Mouse (Mus musculus): ENCODE measurements at regions not wholly inside any gene's neighbourhood (a gene's known extent, or its start where the extent isn't known, plus 50 kb on each side); places are given as distances from the start of the nearest gene placed in this dataset.
A peak's percentile ranks its signal among the peaks of the same experiment; 100 is the strongest.

GRCm38 (mm10) chr17:16027989-16028388, 197.2 kb upstream of the Rgmb start:
- no peak for ATAC-seq (replicated peaks)
- H3K27ac ChIP-seq (replicated peaks), result no peak overlapping the region
- no peaks in the 10 kb centered on the region for H3K9me3 ChIP-seq
- no peak overlapping the region for H3K9ac ChIP-seq (replicated peaks)
- no peak overlapping the region for H3K4me3 ChIP-seq
- H3K27me3 ChIP-seq, result no peaks in the 10 kb centered on the region
- no peaks in the 10 kb centered on the region for H3K4me1 ChIP-seq
- H3K4me2 ChIP-seq (replicated peaks), result no peak overlapping the region
- 89% methylated on average over 4 of the region's 4 CpGs for WGBS
- H3K36me3 ChIP-seq, result no peaks in the 10 kb centered on the region

- peak; percentile 86 for ATAC-seq (replicated peaks)
- Histone ChIP-seq H3K9me3 (no peaks in the 10 kb centered on the region), H3K36me3 (no peaks in the 10 kb centered on the region), H3K9ac (replicated peaks) (no peak overlapping the region), H3K27ac (replicated peaks) (peak overlapping the region; percentile 75), H3K4me1 (no peaks in the 10 kb centered on the region), H3K27me3 (no peaks in the 10 kb centered on the region), H3K4me2 (replicated peaks) (no peak overlapping the region), H3K4me3 (no peak overlapping the region)
- WGBS, result 32% methylated on average over 7 of the region's 7 CpGs
Measured at GRCm38 (mm10) chr17:16004871-16005575, 174.2 kb upstream of the Rgmb start.

GRCm38 (mm10) chr17:16004002-16004401, 173.2 kb upstream of the Rgmb start:
- no peak overlapping the region for H3K4me2 ChIP-seq (replicated peaks)
- H3K4me1 ChIP-seq, result no peaks in the 10 kb centered on the region
- 84% methylated on average over 4 of the region's 4 CpGs for WGBS
- ATAC-seq (replicated peaks), result no peak
- no peaks in the 10 kb centered on the region for H3K36me3 ChIP-seq
- no peaks in the 10 kb centered on the region; the same call in 1 of the 2 replicates for H3K9me3 ChIP-seq
- no peak overlapping the region for H3K9ac ChIP-seq (replicated peaks)
- no peak overlapping the region for H3K27ac ChIP-seq (replicated peaks)
- no peak overlapping the region for H3K4me3 ChIP-seq
- H3K27me3 ChIP-seq, result no peaks in the 10 kb centered on the region

GRCm38 (mm10) chr17:15998771-15999170, 167.9 kb upstream of the Rgmb start:
- 96% methylated on average over 4 of the region's 4 CpGs for WGBS
- Histone ChIP-seq H3K4me1 (peaks cover 4% of the 10 kb centered on the region), H3K36me3 (no peaks in the 10 kb centered on the region), H3K4me3 (no peak overlapping the region), H3K4me2 (replicated peaks) (no peak overlapping the region), H3K9ac (replicated peaks) (no peak overlapping the region), H3K27me3 (no peaks in the 10 kb centered on the region), H3K9me3 (peaks cover 6% of the 10 kb centered on the region; the same call in 1 of the 2 replicates), H3K27ac (replicated peaks) (no peak overlapping the region)
- ATAC-seq (replicated peaks), result no peak

- Histone ChIP-seq H3K9me3 (peaks cover 6% of the 10 kb centered on the region; the same call in 1 of the 2 replicates), H3K27ac (replicated peaks) (no peak overlapping the region), H3K4me1 (peaks cover 10% of the 10 kb centered on the region), H3K36me3 (no peaks in the 10 kb centered on the region), H3K27me3 (no peaks in the 10 kb centered on the region), H3K4me3 (no peak overlapping the region), H3K4me2 (replicated peaks) (no peak overlapping the region), H3K9ac (replicated peaks) (no peak overlapping the region)
- ATAC-seq (replicated peaks), result no peak
- 25% methylated on average over 1 of the region's 1 CpGs for WGBS
Measured at GRCm38 (mm10) chr17:15997289-15997688, 166.4 kb upstream of the Rgmb start.

GRCm38 (mm10) chr17:15995493-15995892, 164.7 kb upstream of the Rgmb start:
- Histone ChIP-seq H3K4me2 (replicated peaks) (no peak overlapping the region), H3K4me3 (no peak overlapping the region), H3K4me1 (peaks cover 13% of the 10 kb centered on the region), H3K9ac (replicated peaks) (no peak overlapping the region), H3K9me3 (peaks cover 6% of the 10 kb centered on the region; the same call in 1 of the 2 replicates), H3K27ac (replicated peaks) (no peak overlapping the region), H3K27me3 (no peaks in the 10 kb centered on the region), H3K36me3 (no peaks in the 10 kb centered on the region)
- no peak for ATAC-seq (replicated peaks)
- 94% methylated on average over 1 of the region's 1 CpGs for WGBS

- H3K9ac ChIP-seq (replicated peaks), result no peak overlapping the region
- ATAC-seq (replicated peaks), result peak; percentile 81
- no peaks in the 10 kb centered on the region for H3K36me3 ChIP-seq
- H3K4me2 ChIP-seq (replicated peaks), result no peak overlapping the region; the same call in 1 of the 2 replicates
- H3K27me3 ChIP-seq, result no peaks in the 10 kb centered on the region
- H3K4me3 ChIP-seq, result no peak overlapping the region
- H3K27ac ChIP-seq (replicated peaks), result peak overlapping the region; percentile 87
- WGBS, result 3% methylated on average over 7 of the region's 7 CpGs
- peaks cover 3% of the 10 kb centered on the region; the same call in 1 of the 2 replicates for H3K9me3 ChIP-seq
- peaks cover 22% of the 10 kb centered on the region for H3K4me1 ChIP-seq
Measured at GRCm38 (mm10) chr17:15993361-15994287, 162.8 kb upstream of the Rgmb start.

- 36% methylated on average over 5 of the region's 5 CpGs for WGBS
- no peak for ATAC-seq (replicated peaks)
- no peak overlapping the region for H3K4me3 ChIP-seq
- H3K9ac ChIP-seq (replicated peaks), result no peak overlapping the region
- no peak overlapping the region for H3K4me2 ChIP-seq (replicated peaks)
- H3K27ac ChIP-seq (replicated peaks), result no peak overlapping the region
- H3K4me1 ChIP-seq, result peaks cover 22% of the 10 kb centered on the region
- no peaks in the 10 kb centered on the region for H3K36me3 ChIP-seq
- no peaks in the 10 kb centered on the region for H3K27me3 ChIP-seq
- no peaks in the 10 kb centered on the region for H3K9me3 ChIP-seq
Measured at GRCm38 (mm10) chr17:15991916-15992315, 161.1 kb upstream of the Rgmb start.

GRCm38 (mm10) chr17:15990303-15990702, 159.5 kb upstream of the Rgmb start:
- ATAC-seq (replicated peaks), result peak; percentile 81
- Histone ChIP-seq H3K27ac (replicated peaks) (peak overlapping the region; percentile 75), H3K9ac (replicated peaks) (no peak overlapping the region), H3K4me3 (no peak overlapping the region), H3K4me1 (peaks cover 22% of the 10 kb centered on the region), H3K9me3 (no peaks in the 10 kb centered on the region), H3K36me3 (no peaks in the 10 kb centered on the region), H3K4me2 (replicated peaks) (no peak overlapping the region; the same call in 1 of the 2 replicates), H3K27me3 (no peaks in the 10 kb centered on the region)
- WGBS, result 2% methylated on average over 6 of the region's 6 CpGs

- WGBS, result 23% methylated on average over 2 of the region's 2 CpGs
Measured at GRCm38 (mm10) chr17:15981558-15981957, 150.7 kb upstream of the Rgmb start.

GRCm38 (mm10) chr17:15977374-15978031, 146.7 kb upstream of the Rgmb start:
- Histone ChIP-seq H3K27me3 (no peaks in the 10 kb centered on the region), H3K9ac (replicated peaks) (no peak overlapping the region), H3K9me3 (no peaks in the 10 kb centered on the region), H3K4me1 (peaks cover 8% of the 10 kb centered on the region), H3K27ac (replicated peaks) (peak overlapping the region; percentile 27; the same call in 1 of the 2 replicates), H3K4me2 (replicated peaks) (no peak overlapping the region), H3K36me3 (no peaks in the 10 kb centered on the region), H3K4me3 (no peak overlapping the region)
- 14% methylated on average over 7 of the region's 7 CpGs for WGBS
- peak; percentile 94 for ATAC-seq (replicated peaks)

More at GRCm38 (mm10) chr17:15981558-15981957, 150.7 kb upstream of the Rgmb start:
- Histone ChIP-seq H3K9ac (replicated peaks) (no peak overlapping the region), H3K4me2 (replicated peaks) (no peak overlapping the region), H3K9me3 (no peaks in the 10 kb centered on the region), H3K4me1 (peaks cover 8% of the 10 kb centered on the region), H3K4me3 (no peak overlapping the region), H3K27ac (replicated peaks) (no peak overlapping the region), H3K36me3 (no peaks in the 10 kb centered on the region), H3K27me3 (no peaks in the 10 kb centered on the region)
- ATAC-seq (replicated peaks), result no peak

GRCm38 (mm10) chr17:15971351-15971685, 140.5 kb upstream of the Rgmb start:
- H3K4me2 ChIP-seq (replicated peaks), result no peak overlapping the region
- H3K27me3 ChIP-seq, result no peaks in the 10 kb centered on the region
- H3K36me3 ChIP-seq, result no peaks in the 10 kb centered on the region
- no peaks in the 10 kb centered on the region for H3K4me1 ChIP-seq
- WGBS, result 89% methylated on average over 3 of the region's 3 CpGs
- H3K4me3 ChIP-seq, result no peak overlapping the region
- H3K9me3 ChIP-seq, result no peaks in the 10 kb centered on the region
- no peak for ATAC-seq (replicated peaks)
- no peak overlapping the region for H3K9ac ChIP-seq (replicated peaks)
- H3K27ac ChIP-seq (replicated peaks), result no peak overlapping the region
